Mouse (Mus musculus) liver, adult (tissue): ENCODE measurements around the gene Ccdc125.

Source experiments
- GATA4 ChIP-seq: IDR thresholded peaks from 2 replicates; pipeline ENCODE4 v1.6.1; 2014; ENCODE audit warnings: mild to moderate bottlenecking, low read length; ENCODE audit not compliant: insufficient replicate concordance

Ccdc125 gene

GRCm38 (mm10) chr13:100669291-100670022 lies at the start of gene Ccdc125:
Ccdc125 (plus strand) TSS chr13:100669717.
- no peak for TF ChIP-seq GATA4

- no peak for TF ChIP-seq GATA4
Measured at GRCm38 (mm10) chr13:100622241-100622640, 47.3 kb upstream of the Ccdc125 start.

- no peak for TF ChIP-seq GATA4
Measured at GRCm38 (mm10) chr13:100634106-100634691, 35.3 kb upstream of the Ccdc125 start.

- TF ChIP-seq GATA4 = no peak
Measured at GRCm38 (mm10) chr13:100642471-100643209, 26.9 kb upstream of the Ccdc125 start.

- TF ChIP-seq GATA4 = no peak
Measured at GRCm38 (mm10) chr13:100648223-100648622, 21.3 kb upstream of the Ccdc125 start.

GRCm38 (mm10) chr13:100650550-100651438 lies 18.7 kb upstream of the Ccdc125 start, which contains the start of the genes Ak6 and Rad17:
Ak6 (plus strand) TSS chr13:100650979.
Rad17 (minus strand) TSS chr13:100651051.
- peak; percentile 24; the same call in 1 of the 2 replicates for TF ChIP-seq GATA4

- TF ChIP-seq GATA4 = no peak
Measured at GRCm38 (mm10) chr13:100651439-100652186, 17.9 kb upstream of the Ccdc125 start, which contains the start of gene Taf9. Taf9 (plus strand) TSS chr13:100651579.

- TF ChIP-seq GATA4 = no peak
Measured at GRCm38 (mm10) chr13:100658091-100658490, 11.4 kb upstream of the Ccdc125 start.

GRCm38 (mm10) chr13:100659864-100660456 lies 9.6 kb upstream of the Ccdc125 start:
- no peak for TF ChIP-seq GATA4

- TF ChIP-seq GATA4 = no peak
Measured at GRCm38 (mm10) chr13:100670181-100670741, 744 bp downstream of the Ccdc125 start.

- TF ChIP-seq GATA4 = no peak
Measured at GRCm38 (mm10) chr13:100675936-100676635, 6.6 kb downstream of the Ccdc125 start.

GRCm38 (mm10) chr13:100681615-100682014 lies 12.1 kb downstream of the Ccdc125 start:
- TF ChIP-seq GATA4 = no peak

- TF ChIP-seq GATA4 = no peak
Measured at GRCm38 (mm10) chr13:100682837-100683236, 13.3 kb downstream of the Ccdc125 start.
